Mouse (Mus musculus): ENCODE results near the gene Cntnap1.
A peak's percentile ranks its signal among the peaks of the same experiment; 100 is the strongest.

The Cntnap1 gene

DNA sequence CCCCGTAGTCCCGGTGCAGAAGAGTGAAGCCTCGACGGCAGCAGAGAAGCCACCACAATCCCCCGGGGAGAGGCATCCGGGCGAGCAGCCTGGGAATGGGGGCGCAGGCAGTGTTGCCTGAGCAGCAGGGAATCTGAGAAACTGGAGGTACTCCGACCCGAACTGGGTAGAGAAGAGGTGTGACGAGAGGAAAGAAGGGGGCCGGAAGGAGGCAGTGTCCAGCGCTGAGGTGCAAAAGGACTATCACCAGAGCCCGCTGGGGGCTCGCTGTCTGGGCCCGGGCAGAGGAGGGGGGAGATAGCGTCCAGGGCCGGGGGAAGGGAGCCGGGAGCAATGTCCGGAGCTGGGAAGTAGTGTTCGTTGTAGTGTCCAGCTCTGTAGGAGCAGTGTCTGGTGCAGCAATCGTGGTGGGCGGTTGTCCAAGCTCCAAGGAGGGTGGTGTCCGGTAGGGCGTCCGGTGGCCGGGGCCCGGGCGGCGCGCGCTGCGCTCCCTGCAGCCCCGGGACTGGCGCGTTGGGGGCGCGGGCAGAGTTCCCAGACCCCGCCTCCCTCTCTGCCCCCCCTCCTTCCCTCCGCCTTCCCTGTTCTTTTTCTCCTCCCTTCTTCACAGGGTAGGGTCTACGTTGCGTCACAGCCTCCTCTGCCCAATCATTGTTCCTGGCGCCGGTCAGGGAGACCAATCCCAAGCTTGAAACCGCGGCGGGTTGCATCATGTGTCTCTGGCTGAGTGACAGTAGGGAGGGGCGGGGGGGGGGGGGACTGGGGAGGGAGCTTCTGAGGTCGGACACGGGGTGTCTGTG is 688 bp downstream of the Cntnap1 start, which contains the start of gene Plekhh3:
Gene Plekhh3 (minus strand): TSS at position 541 of the 800 bp plus-strand sequence.
- DNase-seq, result peak; percentile 94 to 99

DNA sequence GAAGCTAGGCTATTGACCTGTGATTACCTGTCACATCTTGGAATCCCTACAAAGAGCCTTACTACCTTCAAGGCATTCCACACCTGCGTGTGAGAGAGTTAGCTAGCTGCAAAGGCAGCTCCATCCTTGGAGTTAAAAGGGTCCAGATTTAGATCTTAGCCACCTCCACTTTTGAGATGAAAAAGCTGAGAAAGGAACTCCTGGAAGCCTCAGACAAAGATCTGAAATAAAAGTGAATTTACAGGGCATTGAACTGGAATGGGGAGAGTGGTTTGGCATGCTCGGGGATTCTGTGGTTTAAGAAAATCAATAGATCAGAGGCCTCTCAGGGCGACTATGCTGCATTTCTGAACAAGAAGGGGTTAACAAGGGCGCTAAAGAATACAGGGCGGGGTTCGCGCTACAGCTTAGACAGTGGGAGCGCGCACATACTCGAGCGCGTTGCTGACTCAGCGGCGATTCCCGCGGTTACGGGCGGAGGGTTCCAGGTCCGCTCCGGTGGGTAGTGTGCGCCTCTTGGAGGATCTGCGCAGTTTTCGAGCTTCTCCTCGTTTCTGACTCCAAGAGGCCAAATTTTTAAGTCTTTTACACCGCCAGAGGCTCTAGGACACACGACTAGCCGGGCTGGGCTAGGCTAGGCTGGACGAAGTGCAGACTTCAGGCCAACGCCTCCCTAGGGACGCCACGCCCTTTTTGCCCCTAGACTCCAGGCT is 1.6 kb downstream of the Cntnap1 start:
- peak; percentile 72 to 81 for DNase-seq

DNA sequence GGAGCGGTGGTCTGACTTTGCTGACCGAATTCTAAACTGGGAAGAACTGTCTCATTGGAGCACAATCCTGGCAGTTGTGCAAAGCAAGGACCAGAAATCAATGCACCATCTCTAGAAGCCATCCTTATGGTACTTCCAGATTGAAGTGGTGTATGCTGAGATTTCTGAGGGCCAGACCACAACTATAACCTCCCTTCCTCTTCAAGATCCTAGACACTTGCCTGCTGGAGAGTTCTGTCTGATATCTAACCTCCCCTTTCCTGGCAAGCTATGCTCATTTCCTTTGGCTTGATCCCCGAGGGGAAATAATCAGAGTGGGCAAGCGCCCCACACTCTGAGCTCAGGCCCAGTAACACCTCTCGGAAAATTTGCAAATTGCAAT is 2.1 kb downstream of the Cntnap1 start:
- no peak for DNase-seq

DNA sequence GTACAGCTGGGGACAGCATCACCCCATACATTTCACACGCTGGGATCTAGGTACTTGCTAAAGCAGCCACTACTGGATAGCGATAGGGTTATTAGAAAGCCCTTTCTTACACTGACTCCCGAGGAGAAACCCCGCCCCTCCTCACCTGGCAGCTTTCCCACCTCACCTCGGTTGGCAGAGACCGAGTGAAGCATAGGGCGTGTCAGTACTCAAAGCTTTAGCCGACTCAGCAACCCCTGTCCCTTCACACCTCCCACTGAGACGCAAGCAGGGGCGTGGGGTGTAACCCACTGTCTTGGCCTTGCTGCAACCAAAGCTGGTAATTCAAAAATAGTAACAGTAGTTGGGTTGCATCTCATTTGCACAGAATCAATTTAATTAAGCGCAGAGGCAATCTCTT is 2.8 kb downstream of the Cntnap1 start:
- DNase-seq, result peak; percentile 86 to 91

DNA sequence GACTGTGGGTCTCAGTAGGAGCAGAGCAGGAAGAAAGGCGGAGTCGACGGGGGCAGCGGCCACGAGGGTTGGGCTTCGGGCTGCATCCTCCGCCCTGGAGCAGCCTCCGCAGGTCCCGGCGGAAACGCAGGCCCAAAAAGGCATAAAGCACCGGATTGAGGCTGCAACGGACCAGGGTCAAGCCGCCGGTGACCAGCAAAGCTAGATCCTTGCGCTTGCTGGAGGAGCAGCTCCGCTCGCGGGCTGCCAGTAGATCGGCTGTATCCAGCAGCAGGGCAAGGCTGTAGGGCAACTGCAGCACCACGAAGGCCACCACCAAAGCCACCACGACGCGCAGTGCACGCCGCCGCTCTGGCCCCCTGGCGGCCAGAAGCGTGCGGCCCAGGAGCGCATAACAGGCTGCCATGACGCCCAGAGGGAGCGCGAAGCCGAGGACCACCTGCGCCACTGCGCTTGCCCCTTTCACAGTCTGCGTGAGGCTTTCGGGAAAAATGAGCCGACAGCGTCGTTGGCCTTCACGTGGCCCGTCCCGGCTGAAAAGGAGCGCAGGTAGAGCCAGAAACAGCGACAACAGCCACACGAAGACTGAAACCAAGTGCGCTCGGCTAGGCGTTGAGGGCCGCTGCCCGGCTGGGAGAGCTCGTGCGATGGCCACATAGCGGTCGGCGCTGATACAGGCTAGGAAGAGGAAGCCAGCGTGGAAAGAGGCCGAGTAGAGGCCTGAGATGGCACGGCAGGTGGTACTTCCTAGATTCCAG is 3.5 kb downstream of the Cntnap1 start:
- peak; percentile 86 to 89 for DNase-seq

DNA sequence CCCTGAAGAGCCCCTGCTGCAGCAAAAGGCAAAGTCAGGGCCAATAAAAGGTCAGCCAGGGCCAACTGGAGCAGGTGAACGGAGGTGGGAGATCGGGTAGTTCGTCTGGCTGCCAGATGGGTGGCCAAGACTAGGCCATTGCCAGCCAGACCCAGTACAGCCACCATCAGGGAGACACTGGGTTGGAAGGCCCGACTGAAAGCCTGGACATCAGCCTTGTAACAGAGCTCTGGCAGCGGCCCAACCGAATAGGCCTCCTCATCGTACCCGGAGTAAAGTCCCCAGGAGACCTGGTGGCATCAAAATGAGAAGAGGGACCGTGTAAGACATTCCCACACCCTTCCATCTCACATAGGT is 4.0 kb downstream of the Cntnap1 start:
- DNase-seq, result peak in 1 of 2 experiments; percentile 59

DNA sequence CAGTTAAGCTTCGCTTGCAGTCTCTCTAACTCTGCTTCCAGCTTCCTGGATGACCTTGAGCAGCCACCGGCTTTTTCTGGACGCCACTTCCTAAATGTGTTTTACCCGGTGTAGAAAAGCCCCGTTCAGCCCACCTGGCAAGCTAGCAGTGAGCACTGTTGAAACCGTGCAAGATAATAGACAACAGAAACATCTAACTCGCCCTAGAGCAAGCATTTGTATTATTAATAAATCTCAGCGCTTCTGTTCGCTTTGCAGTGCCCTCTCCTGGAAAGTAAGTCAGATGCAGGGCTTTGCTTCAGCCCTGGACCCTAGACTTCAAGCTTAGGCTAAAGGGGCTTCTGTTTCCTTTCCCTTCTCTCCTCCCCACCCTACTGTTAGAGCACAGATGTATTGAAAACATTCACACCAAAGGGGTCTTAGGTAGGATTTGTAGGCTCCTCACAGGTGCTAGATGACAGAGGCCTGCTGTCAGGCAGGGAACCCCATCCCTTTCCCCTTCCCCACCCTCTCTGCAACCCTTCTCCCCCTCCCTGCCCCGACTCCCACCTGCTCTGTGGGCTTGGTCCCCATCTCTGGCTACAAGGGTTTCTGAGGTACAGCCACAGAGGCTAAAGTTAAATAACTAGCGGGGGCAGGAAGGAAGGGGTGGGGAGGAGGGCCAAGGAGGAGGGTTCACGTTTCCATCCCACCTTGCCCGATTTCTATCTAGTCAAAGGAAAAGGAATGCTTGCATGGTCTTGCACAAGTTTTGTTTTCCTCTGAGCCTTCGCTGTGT is 4.7 kb downstream of the Cntnap1 start, which contains the start of gene Ccr10:
Gene Ccr10 (minus strand): TSS at position 593 of the 778 bp plus-strand sequence.
- peak in 1 of 2 experiments; percentile 49 for DNase-seq

DNA sequence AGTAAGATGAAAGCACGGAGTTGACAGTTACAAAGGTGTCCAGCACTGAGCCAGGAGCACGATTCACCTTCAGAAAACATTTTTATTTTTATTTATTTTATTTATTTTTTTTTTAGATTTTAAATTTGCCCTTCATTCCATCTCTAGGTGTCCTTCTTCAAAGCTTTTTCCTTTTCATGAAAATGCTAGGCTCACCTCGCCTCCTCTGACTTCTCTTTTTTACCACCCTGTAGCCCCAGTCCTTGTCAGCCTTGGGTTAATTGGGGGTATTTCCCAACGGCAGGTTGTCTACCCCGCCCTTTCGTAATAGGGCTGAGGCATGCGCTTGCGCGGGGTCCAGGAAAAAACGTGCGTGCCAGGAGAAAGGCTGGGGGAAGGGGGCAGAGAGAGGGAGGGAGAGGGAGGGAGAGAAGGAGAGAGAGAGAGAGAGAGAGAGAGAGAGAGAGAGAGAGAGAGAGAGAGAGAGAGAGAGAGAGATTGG is 5.4 kb downstream of the Cntnap1 start:
- DNase-seq, result no peak

DNA sequence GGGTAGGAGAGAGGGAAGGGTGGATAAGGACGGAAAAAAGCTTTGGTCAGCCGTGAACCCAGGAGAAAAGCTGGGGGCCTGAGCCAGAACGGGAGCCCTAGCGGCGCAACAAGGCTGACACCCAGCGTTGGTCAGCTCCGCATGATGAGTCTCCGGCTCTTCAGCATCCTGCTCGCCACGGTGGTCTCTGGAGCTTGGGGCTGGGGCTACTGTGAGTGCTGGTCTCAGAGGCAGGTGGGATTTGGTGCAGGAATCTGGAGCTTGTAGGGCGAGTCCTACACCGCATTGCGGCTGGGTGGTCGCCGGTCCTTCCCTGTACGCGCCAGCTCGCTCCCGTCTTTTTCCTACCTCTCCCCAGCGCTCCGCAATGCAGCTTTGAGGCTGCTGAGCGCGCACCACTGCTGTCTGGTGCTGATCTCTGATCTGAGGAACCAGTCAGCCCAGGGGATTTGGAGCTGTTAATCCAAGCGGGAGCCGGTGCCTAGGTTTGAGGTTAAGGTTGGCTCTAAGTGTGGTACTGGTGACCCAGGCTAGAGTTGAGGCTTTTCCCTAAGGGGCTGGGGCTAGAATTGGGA is 5.9 kb downstream of the Cntnap1 start:
- DNase-seq, result peak in 1 of 2 experiments; percentile 68

DNA sequence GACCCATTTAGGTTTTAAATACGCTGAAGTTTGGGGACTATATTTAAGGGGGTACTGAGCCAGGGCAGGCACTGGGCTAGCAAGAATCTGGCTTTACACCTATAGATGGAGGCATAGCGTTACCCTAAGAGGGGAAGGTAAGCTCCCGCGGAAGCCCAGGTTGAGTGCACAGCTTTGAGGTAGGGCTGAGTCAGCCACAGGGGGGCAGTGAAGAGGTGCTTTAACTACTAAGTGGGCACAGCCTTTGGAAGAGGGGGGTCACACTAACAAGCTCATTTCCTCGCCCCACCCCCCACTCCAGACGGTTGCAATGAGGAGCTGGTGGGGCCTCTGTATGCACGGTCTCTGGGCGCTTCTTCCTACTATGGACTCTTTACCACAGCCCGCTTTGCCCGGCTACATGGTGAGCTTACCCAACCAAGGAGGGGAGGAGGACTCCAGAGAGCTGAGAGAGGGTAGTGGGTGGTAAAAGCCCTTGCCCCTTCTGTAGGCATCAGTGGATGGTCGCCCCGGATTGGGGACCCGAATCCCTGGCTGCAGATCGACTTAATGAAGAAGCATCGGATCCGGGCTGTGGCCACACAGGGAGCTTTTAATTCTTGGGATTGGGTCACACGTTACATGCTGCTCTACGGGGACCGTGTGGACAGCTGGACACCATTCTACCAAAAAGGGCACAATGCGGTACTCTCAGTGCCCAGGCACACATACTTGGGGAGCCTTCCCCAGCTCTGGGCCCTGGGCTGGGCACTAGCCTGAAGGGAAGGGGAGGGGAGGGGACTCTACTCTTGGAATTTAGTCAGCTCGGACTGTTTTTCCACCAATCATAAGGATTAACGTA is 6.8 kb downstream of the Cntnap1 start:
- DNase-seq, result peak; percentile 51 to 85

DNA sequence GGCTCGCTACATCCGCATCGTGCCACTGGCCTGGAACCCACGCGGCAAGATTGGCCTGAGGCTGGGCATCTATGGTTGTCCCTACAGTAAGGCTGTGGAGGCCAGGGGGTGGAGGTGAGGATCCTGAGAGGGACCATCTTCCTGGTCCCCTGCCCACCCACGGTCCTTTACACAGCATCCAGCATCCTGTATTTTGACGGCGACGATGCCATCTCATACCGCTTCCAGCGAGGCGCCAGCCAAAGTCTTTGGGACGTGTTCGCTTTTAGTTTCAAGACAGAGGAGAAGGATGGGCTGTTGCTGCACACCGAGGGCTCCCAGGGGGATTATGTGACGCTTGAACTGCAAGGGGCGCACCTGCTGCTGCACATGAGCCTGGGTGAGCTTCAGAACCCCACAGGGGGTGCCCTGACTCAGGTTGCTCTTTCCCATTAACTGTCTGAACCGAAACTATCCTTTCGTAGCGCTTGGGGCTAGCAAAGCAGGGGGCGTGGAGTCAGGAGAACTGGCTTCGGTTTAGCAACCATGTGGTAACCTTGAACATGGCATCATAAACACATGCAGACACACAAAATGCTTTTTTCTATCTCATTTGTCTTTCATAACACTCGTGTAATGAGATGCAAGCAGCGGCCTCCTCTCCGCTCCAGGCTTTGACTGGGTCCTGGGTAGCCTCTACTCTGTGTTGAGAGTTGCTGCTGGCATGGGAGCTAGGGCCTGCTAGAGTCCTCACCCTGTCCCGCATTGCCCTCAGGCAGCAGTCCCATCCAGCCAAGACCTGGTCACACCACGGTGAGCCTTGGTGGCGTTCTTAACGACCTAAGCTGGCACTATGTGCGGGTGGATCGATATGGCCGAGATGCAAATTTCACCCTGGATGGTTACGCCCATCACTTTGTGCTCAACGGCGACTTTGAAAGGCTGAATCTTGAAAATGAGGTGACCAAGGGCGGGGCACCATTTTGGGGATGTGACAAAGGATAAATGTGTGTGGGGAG is 8.0 kb downstream of the Cntnap1 start:
- no peak for DNase-seq

DNA sequence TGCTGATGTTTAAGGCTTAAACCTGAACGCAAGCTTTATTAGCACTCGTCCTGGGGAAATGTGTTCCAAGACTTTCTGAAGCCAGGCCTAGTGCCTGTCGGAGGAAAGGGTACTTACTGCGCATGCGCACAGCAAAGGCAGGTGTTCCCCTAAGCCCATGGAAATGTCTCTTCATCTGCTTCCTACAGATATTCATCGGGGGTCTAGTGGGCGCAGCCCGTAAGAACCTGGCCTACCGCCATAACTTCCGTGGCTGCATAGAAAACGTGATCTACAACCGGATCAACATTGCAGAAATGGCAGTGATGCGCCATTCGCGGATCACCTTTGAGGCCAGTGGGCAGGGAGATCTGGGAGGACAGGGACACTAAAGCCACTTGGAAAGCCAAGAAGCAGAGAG is 9.0 kb downstream of the Cntnap1 start:
- DNase-seq, result no peak

DNA sequence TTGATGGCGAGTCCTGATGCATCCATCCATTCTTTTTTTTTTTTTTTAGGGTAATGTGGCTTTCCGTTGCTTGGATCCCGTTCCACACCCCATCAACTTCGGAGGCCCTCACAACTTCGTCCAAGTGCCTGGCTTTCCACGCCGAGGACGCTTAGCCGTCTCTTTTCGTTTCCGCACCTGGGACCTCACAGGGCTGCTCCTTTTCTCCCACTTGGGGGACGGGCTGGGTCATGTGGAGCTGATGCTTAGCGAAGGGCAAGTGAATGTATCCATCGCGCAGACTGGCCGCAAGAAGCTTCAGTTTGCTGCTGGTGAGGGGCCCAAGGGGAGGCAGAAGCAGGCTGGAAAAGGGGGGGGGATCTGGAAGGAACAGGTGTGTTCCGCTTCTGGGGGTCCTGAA is 9.9 kb downstream of the Cntnap1 start:
- no peak for DNase-seq

DNA sequence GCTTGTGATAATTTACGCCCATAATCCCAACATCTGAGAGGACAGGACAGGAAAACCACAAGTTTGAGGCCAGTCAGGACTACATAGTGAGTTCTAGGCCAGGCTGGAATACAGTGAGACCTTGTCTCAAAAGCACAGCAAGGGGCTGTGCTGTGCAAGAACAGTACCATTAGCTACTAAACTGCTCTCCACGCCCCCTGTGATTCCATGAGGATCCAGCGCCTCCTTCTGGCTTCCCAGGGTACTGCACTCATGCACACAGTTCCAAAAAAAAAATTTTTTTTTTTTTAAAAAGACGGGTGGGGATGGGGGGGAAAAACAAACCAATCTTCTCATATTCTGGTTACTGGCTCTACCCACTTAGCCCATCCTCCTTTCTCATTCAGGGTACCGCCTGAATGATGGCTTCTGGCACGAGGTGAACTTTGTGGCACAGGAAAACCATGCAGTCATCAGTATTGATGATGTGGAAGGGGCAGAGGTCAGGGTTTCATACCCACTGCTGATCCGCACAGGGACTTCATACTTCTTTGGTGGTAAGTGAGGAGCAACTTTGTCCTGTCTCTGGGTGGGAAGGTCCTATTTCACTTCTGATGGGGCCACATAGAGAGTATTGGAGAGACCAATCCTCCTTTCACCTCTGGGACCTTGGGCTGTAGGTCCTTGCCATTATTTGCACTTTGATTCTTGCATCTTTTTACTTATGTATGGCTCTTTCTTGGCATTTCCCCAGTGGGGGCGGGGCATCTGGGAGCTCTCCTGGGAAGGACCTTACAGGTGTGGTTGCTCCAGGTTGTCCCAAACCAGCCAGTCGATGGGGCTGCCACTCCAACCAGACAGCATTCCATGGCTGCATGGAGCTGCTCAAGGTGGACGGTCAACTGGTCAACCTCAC is 10.8 kb downstream of the Cntnap1 start:
- DNase-seq, result peak; percentile 66 to 90

DNA sequence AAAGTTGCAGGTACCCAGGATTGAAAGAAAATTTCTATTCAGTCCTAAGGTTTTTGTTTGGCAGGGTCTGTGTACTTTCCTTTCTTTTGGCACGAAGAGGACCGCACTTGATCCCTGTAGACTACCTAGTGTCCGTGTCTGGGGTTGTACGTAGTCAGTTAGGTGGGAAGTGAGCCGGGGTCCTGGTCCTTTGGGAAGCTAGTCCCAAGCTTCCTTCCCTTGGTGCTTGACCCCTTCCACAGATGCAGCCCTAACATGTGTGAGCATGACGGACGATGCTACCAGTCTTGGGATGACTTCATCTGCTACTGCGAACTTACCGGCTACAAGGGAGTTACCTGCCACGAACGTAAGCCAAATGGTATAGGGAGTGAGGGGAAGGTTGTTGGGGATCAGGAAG is 11.6 kb downstream of the Cntnap1 start:
- DNase-seq, result no peak

DNA sequence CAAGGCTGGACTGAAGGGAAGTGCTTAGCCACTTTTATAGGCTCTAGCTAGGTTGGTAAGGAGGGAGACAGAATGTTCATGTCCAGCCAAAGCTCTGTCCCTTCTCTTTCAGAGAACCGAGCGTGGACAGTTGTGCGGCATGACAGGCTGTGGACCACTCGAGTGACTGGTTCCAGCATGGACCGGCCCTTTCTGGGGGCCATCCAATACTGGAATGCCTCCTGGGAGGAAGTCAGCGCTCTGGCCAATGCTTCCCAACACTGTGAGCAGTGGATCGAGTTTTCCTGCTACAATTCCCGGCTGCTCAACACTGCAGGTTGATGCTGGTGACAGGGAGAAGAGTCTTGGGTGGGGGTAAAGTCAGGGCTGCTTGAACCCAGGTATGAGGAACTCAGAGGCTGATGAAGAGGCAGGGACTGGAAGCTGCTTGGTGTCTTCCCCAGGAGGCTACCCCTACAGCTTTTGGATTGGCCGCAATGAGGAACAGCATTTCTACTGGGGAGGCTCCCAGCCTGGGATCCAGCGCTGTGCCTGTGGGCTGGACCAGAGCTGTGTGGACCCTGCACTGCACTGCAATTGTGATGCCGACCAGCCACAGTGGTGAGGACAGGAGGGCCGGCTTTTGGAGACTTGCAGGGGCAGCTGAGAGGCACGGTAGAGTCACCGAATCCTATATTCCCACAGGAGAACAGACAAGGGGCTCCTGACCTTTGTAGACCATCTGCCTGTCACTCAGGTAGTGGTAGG is 12.6 kb downstream of the Cntnap1 start:
- DNase-seq, result no peak

DNA sequence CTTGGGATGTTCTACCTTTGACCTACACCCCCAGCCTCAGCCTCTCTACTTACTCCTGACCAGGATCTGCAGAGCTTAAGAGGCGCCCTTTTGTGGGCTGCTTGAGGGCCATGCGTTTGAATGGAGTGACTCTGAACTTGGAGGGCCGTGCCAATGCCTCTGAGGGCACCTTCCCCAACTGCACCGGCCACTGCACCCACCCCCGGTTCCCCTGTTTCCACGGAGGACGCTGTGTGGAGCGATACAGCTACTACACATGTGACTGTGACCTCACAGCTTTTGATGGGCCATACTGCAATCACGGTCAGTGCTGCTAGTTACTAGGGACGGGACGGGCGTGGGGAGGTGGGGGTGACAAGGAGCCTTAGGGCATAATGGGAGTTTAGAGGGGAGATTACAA is 14.7 kb downstream of the Cntnap1 start:
- no peak for DNase-seq

DNA sequence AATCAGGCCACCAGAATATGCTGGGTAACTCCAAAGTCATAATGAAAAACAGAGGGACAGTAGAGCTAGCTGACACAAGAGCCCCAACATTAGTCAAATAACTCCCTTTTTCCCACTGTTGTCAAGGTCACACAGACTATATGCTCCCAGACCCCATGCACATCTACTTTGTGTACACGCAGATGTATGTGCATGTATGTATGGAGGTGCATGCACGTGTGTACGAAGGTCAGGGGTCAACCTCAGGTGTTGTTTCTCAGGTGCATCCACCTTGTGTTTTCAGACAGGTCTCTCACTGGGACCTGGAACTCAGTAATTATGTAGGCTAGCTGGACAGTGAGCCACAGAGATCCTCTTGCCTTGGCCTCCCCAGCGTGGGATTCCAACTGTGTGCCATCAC is 15.1 kb downstream of the Cntnap1 start:
- DNase-seq, result no peak
